Mouse (Mus musculus) lung, embryonic 14.5 days (tissue): ENCODE measurements at regions not wholly inside any gene's neighbourhood (a gene's known extent, or its start where the extent isn't known, plus 50 kb on each side); places are given as distances from the start of the nearest gene placed in this dataset.

Source experiments
- ATAC-seq: fragments of 200-750 bp; cut with Nextera tagmentation; 2 replicates; pipeline ENCODE4 v1.8.0; 2017; ENCODE audit warnings: mild to moderate bottlenecking, moderate TSS enrichment, moderate library complexity; ENCODE audit not compliant: insufficient read depth
- DNase-seq: peaks from one replicate; pipeline ENCODE4 v3.0.0-alpha.2; 2015
- H3K27ac ChIP-seq: fragments of 300-500 bp; sonication (generic); 2 replicates; pipeline ENCODE4 v1.5.1; 2014; ENCODE audit warnings: low read depth, mild to moderate bottlenecking, moderate library complexity
- H3K27me3 ChIP-seq: fragments of 300-500 bp; sonication (generic); 2 replicates; pipeline ENCODE4 v1.6.1; 2014; ENCODE audit warnings: low read length, control low read depth; ENCODE audit not compliant: insufficient read depth
- H3K36me3 ChIP-seq: fragments of 300-500 bp; sonication (generic); 2 replicates; pipeline ENCODE4 v1.6.1; 2014; ENCODE audit warnings: control low read depth; ENCODE audit not compliant: insufficient read depth
- H3K4me1 ChIP-seq: fragments of 300-500 bp; sonication (generic); 2 replicates; pipeline ENCODE4 v1.6.1; 2014; ENCODE audit warnings: antibody characterized with exemption, control low read depth; ENCODE audit not compliant: insufficient read depth
- H3K4me2 ChIP-seq: fragments of 300-500 bp; sonication (generic); 2 replicates; pipeline ENCODE4 v1.6.1; 2014; ENCODE audit warnings: mild to moderate bottlenecking
- H3K4me3 ChIP-seq: fragments of 300-500 bp; sonication (generic); 2 replicates; pipeline ENCODE4 v1.5.1; 2014; ENCODE audit warnings: low read depth, low read length
- H3K9ac ChIP-seq: fragments of 300-500 bp; sonication (generic); 2 replicates; pipeline ENCODE4 v1.6.1; 2014
- H3K9me3 ChIP-seq: fragments of 300-500 bp; sonication (generic); 2 replicates; pipeline ENCODE4 v1.6.1; 2016; ENCODE audit warnings: low read depth, low read length, control low read depth
- CTCF ChIP-seq: IDR thresholded peaks from 2 replicates; pipeline ENCODE4 v1.5.1; 2016; ENCODE audit warnings: antibody characterized with exemption, low read depth
- WGBS: fragments of 180-500 bp; shearing (Covaris S2); extraction: QIAGEN DNeasy Blood & Tissue Kit; methylation state at CpG from one replicate; pipeline ENCODE4 v1.1.7; 2014; 5-methylcytosine and 5-hydroxymethylcytosine counted together

DNA sequence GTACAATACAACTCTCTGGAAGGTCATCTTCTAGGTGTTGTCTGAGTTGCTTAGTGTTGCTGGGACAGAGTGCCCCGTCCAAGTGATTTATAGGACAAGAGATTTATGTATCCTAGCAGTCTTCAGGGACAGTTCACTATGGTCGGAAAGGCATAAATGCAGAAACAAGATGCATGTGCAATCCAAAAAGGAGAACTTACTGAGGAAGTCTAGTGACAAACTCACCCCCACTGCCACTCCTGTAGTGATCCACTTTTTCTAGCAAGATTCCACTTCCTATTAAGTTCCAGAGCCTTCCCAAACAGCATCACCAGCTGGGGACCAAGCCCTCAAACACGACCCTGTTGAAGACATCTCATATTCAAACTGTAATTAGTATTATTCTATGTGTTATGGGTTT, 1266.9 kb upstream of the Lrrc6 start:
- Histone ChIP-seq H3K4me3 (no peak overlapping the region), H3K9me3 (no peaks in the 10 kb centered on the region), H3K4me1 (no peaks in the 10 kb centered on the region), H3K36me3 (no peaks in the 10 kb centered on the region), H3K27ac (no peak overlapping the region), H3K9ac (no peak overlapping the region), H3K27me3 (no peaks in the 10 kb centered on the region), H3K4me2 (no peak overlapping the region)
- DNase-seq (no peak), ATAC-seq (no peak)
- TF ChIP-seq CTCF: no peak
- 56% methylated on average over 3 of the region's 3 CpGs for WGBS

DNA sequence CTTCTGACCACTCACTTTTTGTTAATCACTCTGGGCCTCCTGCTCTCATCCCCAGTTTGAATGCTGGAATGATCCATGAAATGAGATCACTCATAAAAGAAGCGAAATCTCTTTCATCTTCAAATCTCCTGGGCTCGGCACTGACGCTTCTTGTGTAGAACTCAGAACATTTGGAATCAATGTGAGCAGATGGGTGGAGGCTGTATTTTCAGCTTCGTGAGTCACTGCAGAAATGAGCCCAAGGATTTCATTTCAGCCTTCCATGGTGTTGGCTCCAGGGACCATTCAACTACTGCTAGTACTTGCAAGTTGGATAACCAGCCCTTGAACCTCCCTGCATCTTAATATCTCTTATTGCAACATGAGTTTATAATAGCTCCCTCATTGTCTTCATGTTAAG, 1258.5 kb upstream of the Lrrc6 start:
- Histone ChIP-seq H3K4me1 (no peaks in the 10 kb centered on the region), H3K4me3 (no peak overlapping the region), H3K27ac (no peak overlapping the region), H3K9me3 (no peaks in the 10 kb centered on the region), H3K27me3 (no peaks in the 10 kb centered on the region), H3K9ac (no peak overlapping the region), H3K4me2 (no peak overlapping the region), H3K36me3 (no peaks in the 10 kb centered on the region)
- no peak for ATAC-seq
- DNase-seq: no peak
- WGBS: 81% methylated on average over 4 of the region's 4 CpGs
- no peak for TF ChIP-seq CTCF

DNA sequence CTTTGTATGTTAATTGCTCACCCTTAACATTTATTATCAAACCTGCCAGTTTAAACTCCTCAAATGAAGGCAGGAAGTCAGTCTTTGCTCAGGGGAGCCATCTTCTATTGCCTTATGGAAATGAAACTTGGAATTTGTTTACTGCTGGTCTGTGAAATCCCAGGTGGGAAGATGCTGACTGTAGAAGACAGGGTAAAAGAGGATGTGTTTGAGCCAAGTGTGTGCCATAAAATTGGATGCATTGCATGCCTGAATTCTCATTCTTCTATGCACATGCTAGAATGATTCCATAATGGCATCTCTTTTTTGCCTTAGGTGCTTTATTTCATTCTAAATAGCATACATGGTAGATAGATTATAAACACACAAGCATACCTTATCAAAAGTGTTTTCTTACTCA, 1249.9 kb upstream of the Lrrc6 start:
- Histone ChIP-seq H3K36me3 (no peaks in the 10 kb centered on the region), H3K4me1 (no peaks in the 10 kb centered on the region), H3K4me3 (no peak overlapping the region), H3K4me2 (no peak overlapping the region), H3K27me3 (no peaks in the 10 kb centered on the region), H3K27ac (no peak overlapping the region), H3K9ac (no peak overlapping the region), H3K9me3 (no peaks in the 10 kb centered on the region)
- no peak for TF ChIP-seq CTCF
- ATAC-seq: no peak
- DNase-seq: no peak

DNA sequence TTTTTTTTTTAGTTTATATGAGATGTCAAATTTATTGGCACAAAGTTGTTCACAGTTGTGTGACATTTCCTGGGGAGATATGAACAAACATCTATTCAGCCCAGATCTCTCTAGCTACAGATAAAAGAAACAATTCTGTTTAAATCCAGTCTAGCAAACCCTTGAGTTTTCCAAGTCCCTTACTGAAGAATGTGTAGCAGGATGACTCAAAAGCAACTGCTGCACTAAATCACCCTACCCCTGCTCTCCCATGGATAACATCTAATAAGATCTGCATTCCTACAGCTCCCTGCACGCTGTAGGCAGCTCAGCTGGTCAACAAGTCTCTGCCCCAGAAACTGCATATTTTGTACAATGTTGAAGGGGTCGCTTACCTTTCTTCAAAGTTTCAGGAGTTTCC, 1242.6 kb upstream of the Lrrc6 start:
- no peak for TF ChIP-seq CTCF
- DNase-seq (peak; percentile 61), ATAC-seq (peak; percentile 88)
- no peaks in the 10 kb centered on the region for H3K27me3 ChIP-seq
- H3K27ac ChIP-seq: no peak overlapping the region
- H3K4me3 ChIP-seq: no peak overlapping the region
- no peak overlapping the region for H3K4me2 ChIP-seq
- no peak overlapping the region for H3K9ac ChIP-seq
- no peaks in the 10 kb centered on the region for H3K36me3 ChIP-seq
- H3K9me3 ChIP-seq: no peaks in the 10 kb centered on the region
- no peaks in the 10 kb centered on the region for H3K4me1 ChIP-seq
- 40% methylated on average over 2 of the region's 2 CpGs for WGBS

DNA sequence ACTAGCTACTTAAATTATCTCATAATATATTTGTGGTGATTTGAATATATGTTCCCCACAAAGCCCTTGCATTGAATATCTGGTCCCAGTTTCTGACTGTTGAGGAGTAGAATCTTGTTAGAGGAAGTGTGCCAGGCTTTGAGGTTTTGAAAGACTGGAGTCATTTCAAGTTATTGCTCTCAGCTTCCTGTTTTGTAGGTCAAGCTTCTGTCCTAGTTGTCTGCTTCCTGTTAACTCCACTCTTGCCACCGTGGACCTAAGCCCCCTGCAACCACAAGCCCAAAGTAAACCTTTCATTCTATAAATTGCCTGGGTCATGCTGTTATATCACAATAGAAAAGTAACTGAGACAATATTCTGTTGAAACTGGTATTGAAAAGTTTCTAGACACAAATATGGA, 1232.3 kb upstream of the Lrrc6 start:
- DNase-seq: no peak
- Histone ChIP-seq H3K4me2 (no peak overlapping the region), H3K9ac (no peak overlapping the region), H3K9me3 (no peaks in the 10 kb centered on the region), H3K4me3 (no peak overlapping the region), H3K36me3 (no peaks in the 10 kb centered on the region), H3K27me3 (no peaks in the 10 kb centered on the region), H3K4me1 (no peaks in the 10 kb centered on the region), H3K27ac (no peak overlapping the region)
- ATAC-seq: no peak
- 62% methylated on average over 1 of the region's 1 CpGs for WGBS
- TF ChIP-seq CTCF: no peak

- ATAC-seq: no peak
- WGBS: 70% methylated on average over 8 of the region's 8 CpGs
- Histone ChIP-seq H3K4me1 (no peaks in the 10 kb centered on the region), H3K27ac (no peak overlapping the region), H3K9ac (no peak overlapping the region), H3K4me3 (no peak overlapping the region), H3K4me2 (no peak overlapping the region), H3K9me3 (no peaks in the 10 kb centered on the region), H3K27me3 (no peaks in the 10 kb centered on the region), H3K36me3 (no peaks in the 10 kb centered on the region)
- TF ChIP-seq CTCF: no peak
- no peak for DNase-seq
Observed at GRCm38 (mm10) chr15:67729492-67729891, 1228.8 kb upstream of the Lrrc6 start.

GRCm38 (mm10) chr15:67725239-67725638, 1224.5 kb upstream of the Lrrc6 start:
- no peaks in the 10 kb centered on the region for H3K27me3 ChIP-seq
- peak; percentile 44; the same call in 1 of the 2 replicates for ATAC-seq
- no peak overlapping the region for H3K27ac ChIP-seq
- WGBS: 58% methylated on average over 5 of the region's 5 CpGs
- TF ChIP-seq CTCF: no peak
- H3K9me3 ChIP-seq: no peaks in the 10 kb centered on the region
- H3K36me3 ChIP-seq: no peaks in the 10 kb centered on the region
- H3K4me1 ChIP-seq: no peaks in the 10 kb centered on the region
- no peak overlapping the region for H3K9ac ChIP-seq
- peak; percentile 18 for DNase-seq
- H3K4me2 ChIP-seq: no peak overlapping the region
- H3K4me3 ChIP-seq: no peak overlapping the region

DNA sequence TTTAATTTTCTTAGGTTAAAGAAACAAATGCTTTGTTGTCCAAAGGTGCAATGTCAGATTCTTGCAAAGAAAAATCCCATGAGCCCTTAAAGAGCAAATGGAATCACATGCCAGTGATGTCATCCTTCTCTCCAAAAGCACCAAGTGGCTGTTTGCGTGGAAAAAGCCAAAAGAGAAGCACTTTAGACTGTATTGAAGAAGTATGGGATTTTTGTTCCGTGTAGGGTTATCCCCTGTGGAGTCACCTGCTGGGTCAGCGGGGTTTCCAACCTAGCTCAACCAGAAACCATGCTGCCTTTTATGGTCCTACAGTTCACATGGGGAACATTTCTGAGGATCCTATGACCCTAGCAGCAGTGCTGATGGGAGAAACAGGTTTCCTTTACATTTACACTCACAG, 1213.5 kb upstream of the Lrrc6 start:
- Histone ChIP-seq H3K27ac (no peak overlapping the region), H3K4me3 (no peak overlapping the region), H3K4me1 (no peaks in the 10 kb centered on the region), H3K27me3 (no peaks in the 10 kb centered on the region), H3K9me3 (no peaks in the 10 kb centered on the region), H3K4me2 (no peak overlapping the region), H3K9ac (no peak overlapping the region), H3K36me3 (no peaks in the 10 kb centered on the region)
- ATAC-seq: no peak
- no peak for DNase-seq
- 73% methylated on average over 3 of the region's 3 CpGs for WGBS
- no peak for TF ChIP-seq CTCF
